Mouse (Mus musculus): ENCODE data around the gene Lrsam1. TPM values are rescaled to one million over a fixed set of nuclear protein-coding genes. Genes with fewer than 3 reads are reported as not detected.
A peak's percentile ranks its signal among the peaks of the same experiment; 100 is the strongest.

Lrsam1 gene
- polyA plus RNA-seq, 1 experiment = 8.3 TPM

DNA sequence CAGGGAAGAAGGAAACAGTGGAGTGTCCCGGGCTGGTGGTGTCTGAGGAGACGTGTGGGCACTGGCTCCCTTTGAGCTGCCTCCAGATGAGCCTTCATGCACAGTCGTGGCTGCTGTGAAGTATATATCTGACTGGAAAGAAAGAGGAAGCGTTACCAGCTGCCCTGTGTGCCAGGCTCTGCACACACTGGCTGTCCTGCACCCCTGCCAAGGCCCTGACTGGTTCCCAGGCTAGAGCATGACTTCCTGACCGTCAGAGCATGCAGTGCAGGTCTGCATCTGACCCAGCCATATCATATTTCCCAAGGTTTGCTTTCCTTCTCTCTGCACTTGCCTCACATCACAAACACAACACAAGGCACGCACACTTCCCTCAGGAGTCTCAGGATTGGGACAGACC is 30.7 kb upstream of the Lrsam1 start:
- TF ChIP-seq POLR2A (IDR thresholded peaks at IDR 0.05; ENCODE audit: low read depth, low read length) (no peak), CTCF (IDR thresholded peaks at IDR 0.05; ENCODE audit: extremely low read depth, insufficient read depth, insufficient read length, insufficient replicate concordance) (no peak)
- Histone ChIP-seq H3K36me3 (ENCODE audit: control insufficient read depth, insufficient read depth, low read length) (no peaks in the 10 kb centered on the region), H3K27me3 (ENCODE audit: control insufficient read depth, insufficient read depth, low read length) (no peaks in the 10 kb centered on the region), H3K4me3 (ENCODE audit: extremely low read depth, insufficient read depth, insufficient read length) (no peak overlapping the region), H3K4me1 (ENCODE audit: control insufficient read depth, insufficient read depth, insufficient read length) (no peaks in the 10 kb centered on the region), H3K27ac (ENCODE audit: insufficient read depth, low read length) (no peak overlapping the region)
- DNase-seq (ENCODE audit: low read depth in 1 of 2, low spot score in 2 of 2) = no peak
- WGBS = 29% methylated on average over 6 of the region's 6 CpGs

DNA sequence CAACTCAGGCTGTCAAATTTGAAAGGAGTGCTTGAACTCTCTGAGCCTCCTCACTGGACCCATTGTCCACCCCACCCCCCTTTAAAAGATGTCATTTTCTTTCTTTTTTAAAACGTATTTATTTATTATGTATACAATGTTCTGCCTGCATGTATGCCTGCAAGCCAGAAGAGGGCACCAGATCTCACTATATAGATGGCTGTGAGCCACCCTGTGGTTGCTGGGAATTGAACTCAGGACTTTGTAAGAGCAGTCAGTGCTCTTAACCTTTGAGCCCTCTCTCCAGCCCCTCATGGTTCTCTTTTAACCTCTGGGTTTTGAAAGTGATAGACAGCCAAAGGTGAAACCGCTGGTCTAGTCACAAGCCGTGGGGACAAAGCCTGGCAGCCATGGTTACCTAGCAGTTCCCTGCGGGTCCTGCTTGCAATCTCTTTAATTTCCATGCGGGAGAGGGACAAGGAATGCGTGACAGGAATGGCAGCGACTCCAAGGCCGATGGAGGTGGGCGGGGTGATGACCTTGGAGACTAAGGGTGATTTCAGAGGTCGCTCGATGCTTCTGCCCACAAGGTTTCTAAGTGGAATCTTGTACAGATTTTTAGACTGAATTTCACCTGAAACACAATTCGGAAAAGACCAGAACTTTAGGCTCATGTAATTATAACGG is 28.9 kb upstream of the Lrsam1 start:
- WGBS = 82% methylated on average over 13 of the region's 13 CpGs
- H3K36me3 ChIP-seq (ENCODE audit: control insufficient read depth, insufficient read depth, low read length) = no peaks in the 10 kb centered on the region
- H3K27ac ChIP-seq (ENCODE audit: insufficient read depth, low read length) = no peak overlapping the region
- no peak for DNase-seq (ENCODE audit: low read depth in 1 of 2, low spot score in 2 of 2)
- H3K4me1 ChIP-seq (ENCODE audit: control insufficient read depth, insufficient read depth, insufficient read length) = no peaks in the 10 kb centered on the region
- TF ChIP-seq POLR2A (IDR thresholded peaks at IDR 0.05; ENCODE audit: low read depth, low read length) (no peak), CTCF (IDR thresholded peaks at IDR 0.05; ENCODE audit: extremely low read depth, insufficient read depth, insufficient read length, insufficient replicate concordance) (peak; percentile 8; the same call in 1 of the 2 replicates)
- H3K27me3 ChIP-seq (ENCODE audit: control insufficient read depth, insufficient read depth, low read length) = no peaks in the 10 kb centered on the region
- no peak overlapping the region for H3K4me3 ChIP-seq (ENCODE audit: extremely low read depth, insufficient read depth, insufficient read length)

DNA sequence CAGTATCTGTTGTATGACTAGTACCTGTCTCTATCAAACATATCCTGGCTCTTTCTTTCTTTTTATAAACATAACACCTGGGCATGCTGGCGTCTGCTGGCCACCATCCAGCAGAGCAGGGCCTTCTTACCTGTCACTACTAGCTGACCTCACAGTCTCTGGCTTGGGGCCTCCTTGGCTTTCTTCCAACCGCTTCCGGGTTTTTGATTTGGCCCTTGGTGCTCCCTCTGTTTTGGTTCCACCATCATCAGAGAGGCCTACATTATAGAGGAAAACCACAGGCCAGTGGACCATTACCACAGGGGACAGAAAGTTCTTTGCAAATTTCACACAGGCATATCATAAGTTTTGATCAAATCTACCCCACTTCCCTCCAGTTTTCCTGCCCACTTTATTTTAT is 28.0 kb upstream of the Lrsam1 start:
- 36% methylated on average over 3 of the region's 3 CpGs for WGBS
- TF ChIP-seq POLR2A (IDR thresholded peaks at IDR 0.05; ENCODE audit: low read depth, low read length) (no peak), CTCF (IDR thresholded peaks at IDR 0.05; ENCODE audit: extremely low read depth, insufficient read depth, insufficient read length, insufficient replicate concordance) (no peak)
- H3K4me3 ChIP-seq (ENCODE audit: extremely low read depth, insufficient read depth, insufficient read length) = no peak overlapping the region

DNA sequence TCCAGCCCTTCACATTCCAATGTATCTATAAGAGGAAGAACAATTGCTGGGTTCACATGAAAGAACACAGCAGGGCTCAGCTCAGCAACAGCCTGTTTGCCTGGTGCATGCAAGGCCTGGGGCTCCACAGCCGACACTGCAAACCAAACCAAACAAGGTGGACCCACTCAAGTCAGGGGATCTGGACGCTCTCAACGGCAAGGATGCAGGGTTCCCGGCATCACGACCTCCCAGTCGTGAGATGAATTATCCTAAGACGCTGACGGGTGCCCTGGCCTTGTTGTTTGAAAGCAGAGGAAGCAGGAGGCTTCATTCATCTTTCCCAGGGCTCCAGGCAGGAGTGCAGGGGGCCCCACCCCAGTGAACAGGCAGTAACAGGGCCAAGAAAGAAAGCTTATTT is 24.4 kb upstream of the Lrsam1 start:
- DNase-seq (ENCODE audit: low read depth in 1 of 2, low spot score in 2 of 2) = no peak
- H3K4me1 ChIP-seq (ENCODE audit: control insufficient read depth, insufficient read depth, insufficient read length) = peaks cover 7% of the 10 kb centered on the region
- TF ChIP-seq CTCF (IDR thresholded peaks at IDR 0.05; ENCODE audit: extremely low read depth, insufficient read depth, insufficient read length, insufficient replicate concordance) = no peak
- TF ChIP-seq POLR2A (IDR thresholded peaks at IDR 0.05; ENCODE audit: low read depth, low read length) = no peak
- H3K27me3 ChIP-seq (ENCODE audit: control insufficient read depth, insufficient read depth, low read length) = no peaks in the 10 kb centered on the region
- H3K4me3 ChIP-seq (ENCODE audit: extremely low read depth, insufficient read depth, insufficient read length) = no peak overlapping the region
- 85% methylated on average over 8 of the region's 8 CpGs for WGBS
- no peaks in the 10 kb centered on the region for H3K36me3 ChIP-seq (ENCODE audit: control insufficient read depth, insufficient read depth, low read length)
- no peak overlapping the region for H3K27ac ChIP-seq (ENCODE audit: insufficient read depth, low read length)

More for the DNA sequence above, 28.0 kb upstream of the Lrsam1 start:
- no peak for DNase-seq (ENCODE audit: low read depth in 1 of 2, low spot score in 2 of 2)
- no peak overlapping the region for H3K27ac ChIP-seq (ENCODE audit: insufficient read depth, low read length)
- no peaks in the 10 kb centered on the region for H3K4me1 ChIP-seq (ENCODE audit: control insufficient read depth, insufficient read depth, insufficient read length)
- H3K27me3 ChIP-seq (ENCODE audit: control insufficient read depth, insufficient read depth, low read length) = no peaks in the 10 kb centered on the region
- H3K36me3 ChIP-seq (ENCODE audit: control insufficient read depth, insufficient read depth, low read length) = no peaks in the 10 kb centered on the region

DNA sequence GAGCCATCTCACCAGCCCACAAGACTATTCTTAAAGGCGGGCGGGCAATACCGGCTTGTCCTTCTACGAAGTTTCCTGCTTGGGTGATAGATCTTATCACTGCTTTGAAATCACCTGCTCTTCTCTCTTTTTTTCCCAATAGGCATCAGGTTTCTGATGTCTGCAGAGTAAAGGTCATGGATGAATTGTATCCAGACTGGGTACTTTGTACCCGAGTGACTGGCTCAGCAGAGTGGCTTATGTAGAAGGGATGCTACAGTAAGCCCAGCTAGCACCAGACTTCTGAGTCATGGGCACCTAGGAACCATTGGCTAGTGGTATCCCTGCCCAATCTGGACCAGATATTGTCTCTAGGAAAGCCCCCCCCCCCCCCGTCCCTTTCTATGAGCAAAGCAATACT is 22.2 kb upstream of the Lrsam1 start:
- 55% methylated on average over 6 of the region's 6 CpGs for WGBS
- DNase-seq (ENCODE audit: low read depth in 1 of 2, low spot score in 2 of 2) = no peak
- Histone ChIP-seq H3K36me3 (ENCODE audit: control insufficient read depth, insufficient read depth, low read length) (no peaks in the 10 kb centered on the region), H3K27me3 (ENCODE audit: control insufficient read depth, insufficient read depth, low read length) (no peaks in the 10 kb centered on the region), H3K4me3 (ENCODE audit: extremely low read depth, insufficient read depth, insufficient read length) (no peak overlapping the region), H3K4me1 (ENCODE audit: control insufficient read depth, insufficient read depth, insufficient read length) (peaks cover 8% of the 10 kb centered on the region), H3K27ac (ENCODE audit: insufficient read depth, low read length) (no peak overlapping the region)
- no peak for TF ChIP-seq POLR2A (IDR thresholded peaks at IDR 0.05; ENCODE audit: low read depth, low read length)
- TF ChIP-seq CTCF (IDR thresholded peaks at IDR 0.05; ENCODE audit: extremely low read depth, insufficient read depth, insufficient read length, insufficient replicate concordance) = no peak

DNA sequence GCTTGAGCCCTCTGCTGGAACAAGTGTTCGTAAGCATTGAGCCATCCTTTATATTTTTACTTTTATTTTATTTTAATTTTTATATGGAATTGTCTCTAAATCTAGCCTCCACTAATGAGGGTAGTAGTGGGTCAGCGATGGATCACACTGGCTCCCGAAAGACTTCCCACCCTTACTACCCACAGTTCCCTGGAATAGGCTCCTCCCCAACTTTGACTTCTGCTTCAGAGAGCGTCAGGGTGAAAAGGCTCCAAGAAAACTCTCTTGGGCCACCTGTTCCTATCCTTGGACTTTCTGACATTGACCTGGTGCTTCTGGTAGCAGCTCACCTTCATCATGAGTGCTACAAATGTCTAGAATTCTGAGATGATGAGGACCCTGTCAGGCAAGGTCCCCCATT is 21.3 kb upstream of the Lrsam1 start:
- H3K36me3 ChIP-seq (ENCODE audit: control insufficient read depth, insufficient read depth, low read length) = no peaks in the 10 kb centered on the region
- H3K27me3 ChIP-seq (ENCODE audit: control insufficient read depth, insufficient read depth, low read length) = no peaks in the 10 kb centered on the region
- 5% methylated on average over 4 of the region's 4 CpGs for WGBS
- TF ChIP-seq POLR2A (IDR thresholded peaks at IDR 0.05; ENCODE audit: low read depth, low read length) (no peak), CTCF (IDR thresholded peaks at IDR 0.05; ENCODE audit: extremely low read depth, insufficient read depth, insufficient read length, insufficient replicate concordance) (no peak)
- no peak overlapping the region for H3K27ac ChIP-seq (ENCODE audit: insufficient read depth, low read length)
- H3K4me3 ChIP-seq (ENCODE audit: extremely low read depth, insufficient read depth, insufficient read length) = no peak overlapping the region; the same call in 1 of the 2 replicates
- peaks cover 8% of the 10 kb centered on the region for H3K4me1 ChIP-seq (ENCODE audit: control insufficient read depth, insufficient read depth, insufficient read length)
- DNase-seq (ENCODE audit: low read depth in 1 of 2, low spot score in 2 of 2) = no peak

DNA sequence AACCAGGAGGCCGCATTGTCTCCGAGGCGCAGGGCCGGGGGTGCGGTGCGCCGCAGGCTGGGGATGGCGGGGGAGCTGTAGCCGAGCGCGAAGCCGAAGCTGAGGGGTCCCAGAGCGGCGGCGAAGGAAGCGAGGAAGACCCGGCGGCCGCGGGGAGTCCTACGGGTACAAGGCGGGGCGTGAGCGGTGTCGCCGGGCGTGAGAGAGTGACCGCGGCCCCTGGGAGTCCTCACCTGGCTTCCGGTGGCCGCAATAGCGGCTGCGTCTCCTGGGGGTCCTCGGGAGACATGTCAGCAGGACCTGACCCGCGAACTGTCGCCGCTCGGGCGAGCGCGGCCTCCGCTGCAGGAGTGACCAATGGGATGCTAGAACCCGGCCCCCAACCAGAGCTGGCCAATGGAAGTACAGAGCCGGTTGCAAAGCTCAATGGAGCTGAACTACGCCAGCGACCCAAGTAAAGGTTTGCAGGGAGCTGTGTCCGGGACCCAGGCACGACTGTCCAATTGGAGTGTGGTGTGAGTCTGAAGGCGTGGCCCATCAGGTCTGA is 20.4 kb upstream of the Lrsam1 start, which contains the start of gene Slc2a8:
Slc2a8 (minus strand) TSS at position 359 of the 547 bp plus-strand sequence.
- Histone ChIP-seq H3K27ac (ENCODE audit: insufficient read depth, low read length) (no peak within 1 kb of the TSS), H3K36me3 (ENCODE audit: control insufficient read depth, insufficient read depth, low read length) (no peaks in the 10 kb centered on the region), H3K4me3 (ENCODE audit: extremely low read depth, insufficient read depth, insufficient read length) (peak within 1 kb of the TSS; percentile 83), H3K27me3 (ENCODE audit: control insufficient read depth, insufficient read depth, low read length) (no peaks in the 10 kb centered on the region), H3K4me1 (ENCODE audit: control insufficient read depth, insufficient read depth, insufficient read length) (peaks cover 8% of the 10 kb centered on the region)
- WGBS = under 1% methylated on average over 49 of the region's 50 CpGs
- peak; percentile 63 to 84 for DNase-seq (ENCODE audit: low read depth in 1 of 2, low spot score in 2 of 2)
- peak; percentile 14; the same call in 1 of the 2 replicates for TF ChIP-seq POLR2A (IDR thresholded peaks at IDR 0.05; ENCODE audit: low read depth, low read length)
- no peak for TF ChIP-seq CTCF (IDR thresholded peaks at IDR 0.05; ENCODE audit: extremely low read depth, insufficient read depth, insufficient read length, insufficient replicate concordance)
